Mouse (Mus musculus) thymus, postnatal 14 days (tissue): ENCODE measurements around the gene Dtnb.

Experiments used
- DNase-seq: peaks from one replicate; pipeline ENCODE4 v3.0.0; 2021

Dtnb gene

DNA sequence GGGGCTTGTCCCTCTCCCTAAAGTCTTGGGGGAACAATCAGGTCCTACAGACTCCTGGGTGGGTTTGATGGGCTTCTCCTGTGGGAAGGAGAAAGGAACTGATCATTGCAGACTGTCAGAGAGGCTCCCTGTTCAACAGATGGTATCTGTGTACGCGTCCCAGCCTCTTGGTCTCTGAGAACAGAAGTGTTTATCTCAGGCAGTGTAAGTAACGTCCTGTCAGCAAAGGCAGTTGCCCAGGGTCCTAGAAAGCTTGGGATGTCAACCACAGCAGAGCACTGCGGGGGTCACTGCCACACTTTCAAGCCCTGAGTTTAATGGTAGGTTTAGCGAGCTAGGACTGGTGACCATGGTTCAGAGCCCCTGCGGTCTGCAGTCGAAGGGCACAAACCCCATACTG is 161.1 kb downstream of the Dtnb start:
- no peak for DNase-seq

DNA sequence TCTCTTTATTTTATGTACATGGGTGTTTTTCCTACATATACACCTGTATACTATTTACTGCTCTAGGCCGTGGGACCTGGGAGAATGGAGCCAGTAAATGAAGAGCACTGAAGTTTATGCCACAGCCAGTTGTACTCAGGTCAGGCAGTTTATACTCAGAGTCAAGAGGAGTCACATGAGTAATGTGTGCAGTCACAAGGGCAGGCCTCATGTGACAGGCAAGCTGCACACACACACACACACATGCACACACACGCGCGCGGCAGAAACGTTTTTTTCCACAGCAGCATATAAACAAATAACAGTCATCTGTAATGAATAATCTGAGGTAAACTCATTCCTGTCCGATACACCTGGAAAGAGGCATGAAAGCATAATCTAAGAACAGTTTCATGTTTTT is 164.8 kb downstream of the Dtnb start:
- no peak for DNase-seq

DNA sequence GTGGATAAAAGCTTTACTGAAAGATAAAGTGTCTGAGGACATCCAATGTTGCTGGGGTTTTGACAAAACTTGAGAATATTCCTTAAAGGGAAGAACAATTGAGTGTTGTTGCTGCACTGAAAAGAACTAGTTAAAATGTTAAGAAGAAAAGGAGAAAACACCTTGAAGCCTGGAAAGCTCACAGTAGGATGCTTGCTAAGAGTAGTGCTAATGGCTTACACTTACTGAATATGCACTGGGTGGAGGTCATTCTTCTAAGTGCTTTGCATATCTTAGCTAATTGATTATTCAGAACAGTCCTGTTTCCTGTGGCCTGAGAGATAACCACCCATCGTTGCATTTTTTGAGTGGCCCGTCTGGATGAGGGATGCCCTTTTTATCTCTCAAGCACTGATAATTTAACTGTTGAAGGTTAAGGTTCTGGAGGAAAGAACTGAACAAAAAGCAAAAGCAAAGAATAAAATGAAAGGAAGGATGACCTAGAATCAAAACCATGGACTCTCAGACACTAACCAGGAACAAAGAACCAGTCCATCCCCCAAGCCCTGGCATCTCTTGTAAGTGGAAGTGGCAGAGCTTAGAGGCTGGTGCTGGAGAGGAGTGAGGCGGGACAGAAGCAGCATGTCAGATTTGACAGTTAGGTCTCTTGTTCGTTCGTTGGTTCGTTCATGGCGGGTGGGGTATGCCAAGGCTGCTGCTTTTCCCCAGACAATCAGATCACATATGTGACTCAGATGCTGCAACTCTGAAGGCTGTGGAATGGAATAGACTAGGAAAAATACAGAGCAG is 166.8 kb downstream of the Dtnb start:
- DNase-seq, result no peak

DNA sequence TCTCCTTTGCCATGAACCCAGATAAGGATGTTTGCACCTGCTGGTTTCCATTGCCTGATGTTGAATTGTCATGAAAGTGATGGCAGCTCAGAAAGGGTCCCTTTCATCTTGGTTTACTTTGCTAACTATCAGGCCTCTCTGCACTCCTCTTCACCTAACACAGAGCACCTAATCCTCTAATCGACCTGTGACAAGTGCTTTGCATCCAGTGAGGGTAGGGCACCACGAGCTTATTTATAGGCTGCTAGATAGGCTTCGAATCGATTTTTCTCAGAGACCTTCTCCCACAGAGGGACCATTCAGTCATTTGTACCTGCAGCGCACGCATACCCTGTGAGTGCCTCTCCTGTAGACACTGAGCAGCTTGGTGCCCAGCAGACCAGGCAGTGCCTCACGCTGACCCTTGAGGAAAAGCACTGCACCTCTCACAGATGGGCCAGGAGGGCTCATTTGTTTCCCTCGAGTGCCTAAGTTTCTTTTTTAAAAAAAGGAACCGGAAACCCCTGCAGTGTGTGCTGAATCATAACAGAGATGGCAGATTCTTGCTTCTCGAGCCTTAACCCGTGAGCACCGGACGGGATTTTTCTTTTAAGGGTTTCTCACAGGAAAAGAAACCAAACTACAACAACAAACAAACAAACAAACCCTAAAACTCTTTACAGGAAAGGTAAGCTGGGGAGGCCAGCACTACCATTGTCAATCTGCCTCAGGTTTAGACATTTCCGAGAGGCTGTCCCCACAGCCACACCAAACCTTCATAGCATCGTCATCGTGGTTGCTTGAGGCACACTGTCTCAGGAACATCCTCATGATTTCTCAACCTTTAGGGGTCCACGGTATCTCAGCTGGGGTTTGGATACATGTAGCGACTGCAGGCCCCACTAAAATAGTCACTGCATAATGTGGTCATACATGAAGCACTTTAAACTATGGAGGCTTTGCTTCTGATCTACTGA is 167.8 kb downstream of the Dtnb start:
- peak; percentile 32 for DNase-seq

DNA sequence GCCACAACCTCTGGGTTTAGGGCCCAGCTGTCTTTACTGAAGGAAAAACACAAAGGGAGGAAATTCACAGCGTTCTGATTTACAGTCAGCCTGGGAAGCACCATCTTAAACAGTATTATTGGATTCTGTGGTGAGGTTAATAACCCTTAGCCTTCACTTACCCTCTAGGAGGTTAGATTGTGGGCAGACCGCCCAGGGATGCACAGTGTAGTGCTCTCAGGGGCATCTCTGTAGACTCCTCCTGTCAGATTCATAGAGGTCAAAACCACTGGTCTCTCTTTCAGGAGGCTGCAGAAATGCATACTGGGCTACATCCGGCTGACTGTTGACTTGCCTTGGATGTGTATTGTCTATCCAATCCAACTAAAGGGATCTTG is 168.5 kb downstream of the Dtnb start:
- DNase-seq, result no peak

DNA sequence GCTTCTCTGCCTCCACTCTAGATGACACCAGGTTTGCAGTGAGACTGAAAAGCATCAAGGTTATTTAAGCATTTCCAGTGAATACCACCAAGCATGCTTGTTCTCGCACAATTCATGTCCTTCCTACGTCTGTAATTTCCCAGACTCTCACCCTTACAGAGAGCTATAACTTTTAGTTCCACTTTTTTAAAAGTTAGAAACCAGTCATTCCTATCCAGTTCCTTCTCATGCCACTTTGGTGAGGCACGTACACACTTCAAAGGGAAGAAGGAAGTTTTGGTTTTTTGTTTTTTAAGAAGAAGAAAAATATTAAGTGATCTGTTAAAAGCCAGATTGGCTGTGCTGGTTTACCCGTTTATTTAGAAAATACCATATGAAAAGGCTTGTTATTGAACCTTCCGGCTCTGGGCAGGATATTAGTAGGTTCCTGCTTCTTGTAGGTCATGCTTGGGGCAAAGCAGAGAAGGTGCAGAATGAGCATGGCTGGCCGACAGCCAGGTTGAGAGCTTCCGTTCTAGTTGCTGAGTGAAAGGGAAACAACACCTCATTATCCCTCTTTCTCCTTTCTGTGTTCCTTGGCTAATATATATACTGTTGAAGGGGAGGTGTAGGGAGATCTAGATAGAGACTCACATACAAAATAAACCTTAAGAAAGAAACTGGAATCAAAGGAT is 173.4 kb downstream of the Dtnb start:
- DNase-seq, result no peak

DNA sequence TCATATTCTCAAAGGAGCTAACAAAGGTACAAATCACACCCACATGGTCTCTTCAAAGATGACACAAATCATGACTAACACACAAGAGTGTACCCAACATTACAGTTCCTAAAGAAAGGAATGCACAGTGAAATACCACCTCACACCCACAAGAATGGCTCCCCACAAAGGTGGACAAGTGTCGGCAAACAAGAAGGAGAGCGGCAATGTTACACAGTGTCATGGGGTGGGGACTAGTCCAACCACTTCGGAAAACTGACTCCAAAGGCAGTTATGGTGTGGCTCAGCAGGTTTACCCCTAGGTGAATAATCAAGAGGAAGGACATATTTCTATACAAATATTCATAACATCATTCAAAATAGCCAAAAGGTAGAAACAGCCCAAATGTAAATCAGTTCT is 174.2 kb downstream of the Dtnb start:
- DNase-seq, result no peak

DNA sequence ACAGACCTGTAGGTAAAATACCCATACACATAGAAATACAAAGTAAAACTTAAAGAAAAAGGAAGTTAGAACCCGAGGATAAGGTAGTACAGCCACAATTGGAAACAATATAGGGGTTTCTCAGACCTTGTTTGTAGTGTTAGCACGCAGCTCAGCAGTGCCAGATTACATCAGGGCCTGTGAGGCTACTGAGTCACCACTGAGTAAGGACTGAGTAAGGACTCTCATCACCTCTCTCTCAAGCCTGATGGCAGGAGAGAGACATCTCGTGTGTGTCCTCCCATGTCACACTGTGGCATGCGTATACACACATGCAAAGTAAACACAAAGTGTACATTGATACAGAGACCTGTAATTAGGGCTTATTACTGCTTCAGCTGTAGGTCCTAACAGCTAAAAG is 175.4 kb downstream of the Dtnb start:
- no peak for DNase-seq

DNA sequence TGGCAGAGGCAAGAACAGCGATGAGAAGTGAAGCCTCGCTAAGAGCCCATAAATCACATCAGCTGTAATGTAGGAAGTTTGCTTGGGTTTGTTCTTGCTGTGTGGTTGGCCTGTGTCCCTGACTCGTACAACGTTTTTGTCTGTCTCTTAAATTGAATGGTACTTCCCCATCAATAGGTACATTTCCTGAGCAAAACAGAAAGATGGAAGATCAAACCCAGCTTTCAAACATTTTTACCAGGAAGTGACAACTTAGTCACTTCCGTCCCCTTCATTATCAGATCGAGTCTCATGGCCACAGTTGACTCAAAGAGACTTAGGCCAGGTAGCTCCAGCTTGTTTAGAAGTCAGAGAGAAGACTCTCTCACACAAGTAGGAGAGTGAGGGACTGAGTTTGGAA is 183.3 kb downstream of the Dtnb start:
- DNase-seq, result no peak

DNA sequence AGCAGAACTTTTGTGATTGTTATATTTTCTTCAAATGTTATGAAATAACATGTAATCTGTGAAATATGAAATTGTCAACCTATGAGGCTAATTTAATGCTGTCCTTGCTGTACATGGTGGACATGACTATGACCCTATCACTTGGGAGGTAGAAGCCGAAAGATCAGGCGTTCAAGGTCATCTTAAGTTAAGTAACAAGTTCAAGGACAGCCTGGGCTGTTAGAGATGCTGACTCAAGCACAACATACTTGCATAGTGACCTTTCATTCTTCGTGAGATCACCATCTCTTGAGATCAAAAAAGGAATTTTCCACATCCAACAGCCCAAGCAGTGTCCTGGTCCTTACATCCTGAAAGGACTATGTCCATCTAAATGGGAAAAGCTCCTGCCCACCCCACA is 184.0 kb downstream of the Dtnb start:
- DNase-seq, result no peak

DNA sequence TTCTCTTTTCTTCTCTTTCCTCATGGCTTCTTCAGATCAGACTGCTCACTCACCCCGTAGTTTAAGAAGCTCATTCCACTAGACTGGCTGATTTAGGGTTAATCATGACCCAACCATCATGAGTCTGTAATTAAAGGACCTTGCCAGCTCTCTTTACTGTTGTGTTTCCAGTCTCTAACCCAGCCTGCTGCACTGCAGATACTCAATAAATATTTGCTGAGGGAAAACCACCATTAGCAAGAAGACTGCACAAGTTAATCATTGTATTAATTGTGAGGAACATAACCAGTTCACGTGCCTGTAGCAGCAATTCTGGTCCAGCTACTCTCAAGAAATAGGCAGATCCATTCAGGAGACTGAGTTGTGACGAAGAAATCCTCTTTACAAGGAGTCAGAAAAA is 185.9 kb downstream of the Dtnb start:
- no peak for DNase-seq

DNA sequence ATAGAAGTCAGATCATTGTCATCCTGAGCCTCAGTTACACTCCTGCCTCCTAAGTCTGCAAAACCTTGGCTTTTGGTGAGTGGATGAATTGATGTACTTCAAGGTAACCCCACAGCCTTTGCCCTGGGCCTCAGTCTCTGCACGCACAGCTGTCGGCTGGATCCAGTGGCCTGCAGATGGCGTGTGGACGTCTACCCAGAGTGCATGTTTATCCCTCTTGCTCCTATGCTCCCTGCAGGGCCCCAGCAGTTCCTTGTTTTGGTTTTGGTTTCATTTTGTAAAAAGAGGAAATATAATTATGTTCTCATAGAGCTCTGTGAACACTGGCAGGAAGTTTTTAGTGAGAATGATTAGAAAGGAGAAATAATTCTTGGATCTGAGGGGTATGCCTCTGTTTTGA is 187.2 kb downstream of the Dtnb start:
- peak; percentile 40 for DNase-seq

DNA sequence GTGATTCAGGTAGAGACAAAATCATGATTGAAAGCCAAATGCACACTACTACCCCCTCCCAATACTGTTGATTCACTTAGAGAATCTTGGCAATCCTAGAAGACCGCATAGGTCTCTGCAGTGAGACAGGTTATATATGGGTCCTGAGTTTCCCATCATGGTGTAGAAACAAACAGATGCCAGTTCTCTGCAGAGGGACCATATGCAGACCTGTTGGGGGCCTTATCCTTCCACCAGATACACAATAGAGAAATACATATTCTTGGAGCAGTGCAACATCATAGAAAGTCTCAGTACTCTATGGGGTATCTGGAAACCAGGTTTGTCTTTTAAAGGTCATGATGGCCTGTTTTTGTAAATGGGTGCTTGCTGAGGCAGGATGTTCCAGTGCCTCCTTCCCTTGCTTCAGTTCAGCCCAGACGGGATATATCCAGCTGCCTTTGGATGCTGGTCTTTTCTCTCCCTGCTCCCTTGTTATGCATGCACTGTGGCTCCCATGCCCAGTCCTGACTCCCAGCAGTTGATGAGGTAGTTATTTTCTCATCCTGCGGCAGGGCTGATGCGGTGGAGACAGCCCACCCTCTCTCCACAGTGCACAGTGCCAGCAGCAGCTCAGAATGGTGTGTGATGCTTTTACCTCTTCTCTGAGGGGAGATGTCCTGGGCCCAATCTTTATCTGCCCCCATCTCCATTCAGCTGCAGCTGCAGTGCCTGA is 188.9 kb downstream of the Dtnb start:
- DNase-seq, result no peak

DNA sequence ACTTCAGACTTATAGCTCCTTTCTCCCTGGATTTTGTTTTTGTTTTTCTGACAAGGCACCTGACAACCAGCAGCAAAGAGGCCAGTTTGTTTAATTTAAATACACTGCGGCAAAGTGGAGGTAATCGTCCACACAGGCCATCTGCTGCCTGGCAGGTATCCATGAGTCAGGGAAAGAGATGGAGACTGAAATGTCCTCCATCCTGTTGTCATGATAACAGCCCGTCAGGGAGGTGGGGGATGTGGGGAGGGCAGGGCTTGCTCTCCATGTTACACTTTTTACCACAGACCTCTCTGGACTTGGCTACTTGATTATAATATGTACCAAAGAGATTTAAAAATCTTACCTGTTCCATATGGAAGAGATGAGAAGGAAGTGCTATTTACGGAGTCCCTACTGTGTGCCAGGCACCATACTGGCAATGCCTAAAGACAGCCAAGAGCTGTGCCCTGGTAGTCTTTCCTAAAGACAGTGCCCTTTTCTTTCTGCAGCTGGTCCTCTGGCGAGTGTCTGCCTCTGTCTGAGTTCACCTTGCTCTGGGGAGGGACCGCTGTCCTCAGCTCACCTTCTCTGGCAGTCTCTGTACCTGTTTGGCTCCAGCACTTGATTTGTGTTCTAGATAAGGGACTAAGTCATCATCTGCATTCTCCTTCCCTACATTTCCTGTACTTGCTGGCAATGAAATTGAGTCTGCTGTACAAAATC is 189.6 kb downstream of the Dtnb start:
- DNase-seq, result no peak

DNA sequence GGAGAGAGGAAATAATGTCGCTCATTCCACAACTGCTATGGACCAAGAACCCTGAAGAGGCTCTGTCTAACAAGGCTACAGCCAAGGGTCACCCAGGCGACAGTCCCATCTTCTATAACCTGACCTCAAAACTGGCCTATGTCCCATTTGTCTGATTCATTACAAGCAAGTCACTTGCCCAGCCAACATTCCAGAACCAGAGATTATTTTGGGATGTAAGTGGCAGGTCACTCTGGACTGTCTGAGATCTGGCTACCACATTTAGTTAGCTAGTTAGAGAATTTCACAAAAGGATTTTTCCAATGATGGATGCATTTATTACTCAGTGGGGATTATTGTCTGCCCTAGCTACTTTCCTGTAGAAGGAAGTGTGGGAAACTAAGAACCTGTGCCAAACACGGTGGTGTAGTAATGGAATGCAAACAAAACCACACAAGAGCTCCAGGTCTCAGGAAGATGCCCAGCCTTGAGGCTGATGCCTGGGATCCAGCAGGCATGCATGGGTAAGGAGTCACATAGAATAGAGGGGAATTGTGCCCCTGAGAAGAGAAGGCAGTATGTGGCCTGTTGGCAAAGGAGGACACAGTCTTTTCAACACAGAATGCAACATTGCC is 192.1 kb downstream of the Dtnb start:
- DNase-seq, result no peak

DNA sequence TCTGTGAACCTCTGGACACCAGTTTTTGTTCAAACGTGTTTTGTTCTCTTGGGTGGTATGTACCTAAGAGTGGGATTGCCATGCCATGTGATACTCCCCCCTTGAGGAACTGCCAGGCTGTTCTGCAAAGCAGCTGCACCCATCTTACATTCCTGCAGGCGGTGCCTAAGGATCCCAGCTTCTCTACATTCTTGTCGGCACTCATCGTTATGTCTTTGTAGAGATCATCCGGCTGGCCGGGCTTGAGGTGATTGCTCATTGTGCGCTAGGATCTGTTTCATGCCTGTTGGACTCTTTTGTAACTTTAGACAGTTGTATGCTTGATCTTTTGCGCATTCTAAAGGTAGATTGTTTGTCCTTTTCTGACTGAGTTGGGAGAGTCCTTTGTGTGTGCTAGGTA is 195.2 kb downstream of the Dtnb start:
- no peak for DNase-seq

DNA sequence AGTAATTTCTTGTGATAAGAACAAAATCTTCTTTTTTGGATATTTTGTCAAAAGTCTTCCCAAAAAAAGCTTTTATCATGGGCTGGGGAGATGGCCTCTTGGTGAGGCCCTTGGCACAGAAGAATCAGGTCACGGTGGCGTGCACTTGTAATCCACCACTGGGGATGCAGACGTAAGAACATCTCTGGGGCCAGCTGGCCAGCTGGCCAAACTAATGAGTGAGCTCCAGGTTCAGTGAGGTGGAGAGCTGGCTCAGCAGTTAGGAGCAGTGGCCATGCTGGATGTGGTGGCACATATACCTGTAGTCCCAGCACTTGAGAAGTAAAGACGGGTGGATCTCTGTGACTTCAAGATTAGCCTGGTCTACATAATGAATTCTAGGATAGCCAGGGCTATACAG is 196.2 kb downstream of the Dtnb start:
- no peak for DNase-seq

DNA sequence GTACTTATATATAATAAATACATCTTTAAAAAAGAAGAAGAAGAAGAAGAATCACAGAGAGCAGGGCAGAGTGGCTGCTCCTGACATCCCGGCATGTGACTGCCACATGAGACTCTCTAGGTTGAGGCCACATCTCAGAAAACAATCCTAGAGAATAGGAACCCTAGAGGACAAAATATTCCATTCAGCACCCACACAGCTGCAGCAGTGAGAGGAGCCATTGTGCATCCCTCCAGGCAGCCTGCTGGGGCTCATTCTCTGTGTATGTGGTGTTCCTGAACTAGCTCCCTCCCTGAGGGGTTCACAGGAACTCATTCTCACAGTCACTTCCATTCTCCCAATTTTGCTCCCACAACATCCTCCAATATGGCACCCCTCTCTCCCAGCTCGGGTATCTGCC is 198.4 kb downstream of the Dtnb start:
- no peak for DNase-seq

DNA sequence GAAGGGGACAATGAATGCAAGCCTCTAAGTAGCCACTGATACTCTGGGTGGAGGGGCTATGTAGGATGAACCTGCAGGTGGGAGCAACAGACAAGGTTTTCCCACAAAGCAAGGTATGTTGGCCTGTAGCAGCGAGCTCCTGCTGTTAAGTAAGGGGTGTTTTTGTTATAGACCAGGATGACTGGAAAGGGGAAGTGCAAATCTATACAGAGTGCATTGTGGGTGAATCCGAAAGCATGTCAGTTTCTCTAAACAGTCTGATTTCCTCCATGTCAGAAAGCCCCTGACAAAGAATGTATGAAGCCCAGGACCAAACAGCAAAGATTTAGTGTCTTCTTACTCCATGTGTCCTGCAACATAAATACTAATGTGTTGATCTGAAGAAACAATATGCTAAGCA is 198.9 kb downstream of the Dtnb start:
- no peak for DNase-seq

DNA sequence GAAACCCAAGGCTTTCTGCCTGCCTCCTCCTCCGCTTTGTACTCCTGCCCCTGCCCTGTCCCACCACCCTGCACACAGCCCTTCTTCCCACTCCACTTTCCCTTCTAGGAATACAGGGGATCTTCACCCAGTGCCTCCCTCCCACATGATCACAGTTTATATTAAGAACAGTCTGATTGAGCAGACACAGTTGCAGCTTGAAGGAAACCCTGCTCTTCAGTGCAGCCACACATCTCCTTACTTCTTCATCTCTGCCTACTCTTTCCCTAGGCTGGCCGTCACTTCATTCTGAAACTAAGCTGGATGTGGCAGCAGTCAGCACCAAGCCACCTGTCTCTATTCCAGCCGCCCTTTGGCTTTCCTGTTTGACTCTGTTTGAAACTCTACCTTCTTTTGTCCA is 201.5 kb downstream of the Dtnb start:
- no peak for DNase-seq

DNA sequence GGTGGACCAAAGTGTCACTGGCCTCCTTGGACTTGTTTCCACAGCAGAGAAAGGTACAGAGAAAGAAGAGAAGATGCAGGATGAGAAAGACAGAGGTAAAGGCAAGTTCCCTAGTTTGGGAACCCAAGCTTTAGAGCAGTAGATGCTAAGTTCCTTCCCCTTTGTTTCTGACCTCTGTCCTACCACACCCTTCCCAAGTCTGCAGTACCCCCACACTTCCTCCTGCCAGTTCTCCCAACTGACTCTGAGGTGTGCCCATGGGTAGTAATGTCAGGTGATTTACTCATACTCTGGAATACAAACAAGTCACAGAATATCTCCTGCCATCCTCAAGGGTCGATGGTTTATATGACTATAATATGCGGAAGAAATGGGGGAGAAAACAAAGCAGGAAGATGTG is 203.8 kb downstream of the Dtnb start:
- DNase-seq, result no peak

DNA sequence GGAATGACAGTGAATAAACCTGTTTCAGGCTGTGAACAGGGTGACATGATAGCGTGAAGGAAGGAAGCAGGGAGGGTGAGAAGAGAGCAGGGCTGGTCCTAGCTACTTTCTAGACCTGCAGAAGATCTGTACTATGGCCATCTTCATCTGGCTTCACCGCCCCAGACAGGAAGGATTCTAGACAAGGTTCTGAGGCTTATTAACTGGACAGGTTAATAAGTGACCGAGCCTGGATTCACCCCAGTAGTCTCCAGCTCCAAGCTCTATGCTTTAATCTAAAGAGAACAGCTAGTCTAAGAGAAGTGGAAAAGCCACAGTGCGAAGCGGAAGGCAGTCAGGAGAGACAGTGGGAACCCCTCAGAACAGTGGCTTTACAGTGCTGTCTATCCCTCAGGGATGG is 205.5 kb downstream of the Dtnb start:
- no peak for DNase-seq
